Mouse (Mus musculus): ENCODE data around the gene Rxfp3. TPM values are rescaled to one million over a fixed set of nuclear protein-coding genes. Genes with fewer than 3 reads are reported as not detected.
A peak's percentile ranks its signal among the peaks of the same experiment; 100 is the strongest.
"Not testable (repeated sequence)": the region's sequence is repeated elsewhere in the genome, so short reads cannot be mapped to it uniquely, and the experiment has no call there.

Rxfp3 gene
- total RNA-seq, 2 experiments from 2014 or later, result 0.08 TPM; not detected in 1

DNA sequence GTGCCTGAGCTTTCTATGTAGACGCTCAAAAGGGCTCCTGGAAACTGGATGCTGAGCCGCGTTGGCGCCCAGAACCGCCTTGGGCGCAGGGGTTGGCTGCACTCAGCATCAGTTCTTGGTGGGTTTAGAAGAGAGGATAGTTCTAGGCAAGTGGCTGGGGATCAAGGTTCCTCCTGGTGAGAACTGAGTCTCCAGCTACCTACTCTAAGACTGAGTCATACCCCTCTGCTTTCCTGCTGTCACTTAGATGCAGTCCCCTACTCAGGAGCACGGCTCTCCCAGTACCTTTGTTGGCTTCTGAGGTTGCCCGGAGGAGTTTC is 455 bp downstream of the Rxfp3 start:
- intact Hi-C loops (cut with DNase I; ENCODE audit: low total_unique reads), result loop anchor here (2.0 to 5.0 kb wide), 3 partner anchors 115 to 345 kb away; no protein-coding TSS in a partner anchor
- no peak for DNase-seq

DNA sequence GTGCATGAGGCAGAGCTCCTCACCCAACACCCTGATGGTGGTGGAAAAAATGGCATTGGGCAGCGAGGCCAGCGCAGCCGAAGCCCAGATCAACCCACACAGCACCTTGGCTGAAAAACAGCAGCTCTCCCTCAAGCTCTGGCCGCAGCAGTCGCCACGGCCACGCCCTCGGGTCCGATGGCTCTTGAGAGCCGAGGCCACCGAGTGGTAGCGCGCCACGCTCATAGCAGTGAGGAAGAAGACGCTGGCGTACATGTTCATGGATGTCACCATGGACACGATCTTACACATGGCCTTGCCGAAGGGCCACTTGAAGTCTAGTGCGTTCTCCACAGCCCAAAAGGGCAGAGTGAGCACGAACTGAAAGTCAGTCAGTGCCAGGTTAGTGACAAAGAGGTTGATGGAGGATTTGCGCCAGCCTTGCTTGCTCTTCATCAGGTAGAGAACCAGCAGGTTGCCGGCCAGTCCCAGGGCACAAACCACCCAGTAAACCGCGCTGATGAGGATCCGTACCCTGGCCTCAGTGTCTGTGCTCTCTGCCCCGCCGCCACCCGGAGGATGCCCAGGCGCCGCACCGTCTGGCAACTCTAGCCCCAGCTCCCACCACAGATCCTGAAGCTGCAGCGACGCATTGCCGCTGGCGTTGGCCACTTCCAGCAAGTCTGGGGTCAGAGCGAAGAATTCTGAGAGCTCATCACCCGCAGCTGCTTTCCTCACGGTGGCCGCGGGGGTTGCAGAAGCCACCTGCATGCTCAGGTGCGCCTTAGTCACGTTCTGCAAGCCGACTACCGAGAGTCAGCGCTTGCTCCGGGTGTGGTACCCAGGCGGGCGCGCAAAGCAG is 1.0 kb downstream of the Rxfp3 start:
- DNase-seq, result peak; percentile 14
- intact Hi-C loops (cut with DNase I; ENCODE audit: low total_unique reads), result loop anchor here (2.0 to 5.0 kb wide), 3 partner anchors 114 to 346 kb away; no protein-coding TSS in a partner anchor

GRCm38 (mm10) chr15:11035947-11036474 is 1.8 kb downstream of the Rxfp3 start:
- peak; percentile 13 for DNase-seq
- intact Hi-C loops (cut with DNase I; ENCODE audit: low total_unique reads), result loop anchor here (2.0 to 5.0 kb wide), 3 partner anchors 114 to 346 kb away; no protein-coding TSS in a partner anchor

DNA sequence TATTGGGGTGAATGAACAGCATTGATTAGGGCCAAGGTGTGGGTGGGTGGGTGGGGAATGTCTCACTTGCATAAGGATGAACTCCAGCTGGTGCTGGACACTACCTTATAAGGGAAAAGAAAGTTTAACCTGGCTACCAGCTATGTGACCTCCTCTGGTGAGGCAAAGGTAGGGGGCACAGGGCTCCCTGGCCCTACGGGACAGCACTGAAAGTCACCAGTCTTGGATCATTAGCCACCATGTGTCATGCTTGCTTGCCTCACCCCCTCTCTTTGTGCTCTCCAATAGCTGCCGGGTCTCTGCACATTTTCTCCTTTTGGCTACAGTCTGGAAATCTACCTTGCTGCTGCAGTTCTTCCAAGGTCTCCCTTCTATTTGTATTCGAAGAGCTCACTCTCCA is 7.6 kb downstream of the Rxfp3 start:
- DNase-seq, result no peak
- intact Hi-C loops (cut with DNase I; ENCODE audit: low total_unique reads), result no loop called here

GRCm38 (mm10) chr15:11026801-11027561 is 10.8 kb downstream of the Rxfp3 start:
- intact Hi-C loops (cut with DNase I; ENCODE audit: low total_unique reads), result no loop called here
- no peak for DNase-seq

GRCm38 (mm10) chr15:11014931-11015330 is 22.9 kb downstream of the Rxfp3 start:
- no peak for DNase-seq
- intact Hi-C loops (cut with DNase I; ENCODE audit: low total_unique reads), result no loop called here

DNA sequence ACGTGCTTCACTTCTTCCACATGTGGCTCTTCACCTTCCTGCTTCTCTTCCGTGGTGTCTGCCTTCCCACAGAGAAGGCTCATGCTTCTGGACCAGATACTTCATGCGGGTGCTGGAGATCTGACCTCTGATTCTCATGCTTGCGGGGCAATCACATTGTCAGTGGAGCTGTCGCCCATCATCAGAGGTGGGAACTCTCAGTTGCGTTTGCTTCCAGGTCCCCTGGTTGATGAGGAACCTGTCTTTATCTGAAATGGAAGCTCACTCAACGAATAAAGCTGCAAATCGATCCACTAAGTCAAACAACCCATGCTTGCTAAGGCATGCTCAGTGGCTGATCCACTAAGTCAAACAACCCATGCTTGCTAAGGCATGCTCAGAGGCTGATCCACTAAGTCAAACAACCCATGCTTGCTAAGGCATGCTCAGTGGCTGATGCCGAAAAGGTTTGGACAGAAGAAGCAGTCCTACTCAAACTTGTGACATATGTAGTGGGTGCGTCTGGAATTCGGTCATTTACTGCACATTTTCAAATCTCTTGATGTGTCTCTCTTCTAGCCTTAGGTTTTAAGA is 26.7 kb downstream of the Rxfp3 start:
- intact Hi-C loops (cut with DNase I; ENCODE audit: low total_unique reads), result no loop called here
- DNase-seq, result no peak

DNA sequence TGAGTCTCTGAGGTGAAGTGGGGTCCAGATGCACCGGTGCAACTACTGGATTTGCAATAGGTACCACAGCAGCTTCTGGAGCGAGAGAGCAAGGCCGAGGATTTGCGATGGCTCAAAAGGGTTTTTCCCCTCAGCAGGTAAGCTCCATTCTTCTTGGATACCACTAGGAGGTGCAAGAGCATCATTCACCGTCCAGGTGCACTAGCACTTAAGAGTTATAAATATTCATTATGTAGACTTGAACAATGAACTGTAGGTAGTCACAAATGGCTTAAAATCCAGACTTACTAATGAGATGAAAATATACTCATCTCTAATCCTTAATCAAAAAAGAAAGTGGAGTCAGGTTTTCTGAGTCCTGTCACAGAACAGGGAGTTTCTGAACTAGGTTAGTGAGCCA is 29.0 kb downstream of the Rxfp3 start:
- intact Hi-C loops (cut with DNase I; ENCODE audit: low total_unique reads), result no loop called here

GRCm38 (mm10) chr15:11004646-11005045 is 33.1 kb downstream of the Rxfp3 start:
- intact Hi-C loops (cut with DNase I; ENCODE audit: low total_unique reads), result no loop called here

More for the DNA sequence above, 29.0 kb downstream of the Rxfp3 start:
- no peak for DNase-seq

GRCm38 (mm10) chr15:11003791-11004190 is 34.0 kb downstream of the Rxfp3 start:
- no peak for DNase-seq
- intact Hi-C loops (cut with DNase I; ENCODE audit: low total_unique reads), result no loop called here

More at GRCm38 (mm10) chr15:11004646-11005045, 33.1 kb downstream of the Rxfp3 start:
- no peak for DNase-seq

DNA sequence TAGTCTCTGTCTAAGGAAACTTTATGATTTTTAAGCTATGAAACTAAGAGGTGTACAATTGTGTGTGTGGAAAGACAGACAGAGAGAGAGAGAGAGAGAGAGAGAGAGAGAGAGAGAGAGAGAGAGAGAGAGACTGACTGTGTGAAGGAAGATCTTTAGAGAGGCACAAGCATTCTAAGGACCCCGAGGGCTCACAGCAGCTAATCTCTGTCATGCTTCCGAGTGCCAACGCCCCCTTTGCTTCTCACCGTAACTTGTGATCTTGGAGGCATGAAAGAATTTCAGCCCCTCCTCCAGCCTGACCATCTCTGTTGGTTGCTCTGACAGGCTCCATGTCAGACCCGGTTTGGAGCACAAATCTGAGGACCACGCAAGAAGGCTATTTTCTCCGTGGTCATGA is 37.4 kb downstream of the Rxfp3 start, which contains the start of gene Slc45a2:
Gene Slc45a2 (plus strand): TSS at position 301 of the 400 bp plus-strand sequence.
- DNase-seq, result no peak
- intact Hi-C loops (cut with DNase I; ENCODE audit: low total_unique reads), result no loop called here

- no peak for DNase-seq
- intact Hi-C loops (cut with DNase I; ENCODE audit: low total_unique reads), result no loop called here
Observed at GRCm38 (mm10) chr15:10999832-11000231, 38.0 kb downstream of the Rxfp3 start.

- no peak for DNase-seq
- intact Hi-C loops (cut with DNase I; ENCODE audit: low total_unique reads), result no loop called here
Observed at GRCm38 (mm10) chr15:10991566-10991965, 46.2 kb downstream of the Rxfp3 start.

GRCm38 (mm10) chr15:10990411-10990810 is 47.4 kb downstream of the Rxfp3 start:
- intact Hi-C loops (cut with DNase I; ENCODE audit: low total_unique reads), result no loop called here
- DNase-seq, result no peak

GRCm38 (mm10) chr15:10986477-10986876 is 51.3 kb downstream of the Rxfp3 start:
- intact Hi-C loops (cut with DNase I; ENCODE audit: low total_unique reads), result loop anchor here (10.0 kb wide), 1 partner anchor 62 kb away; no protein-coding TSS in a partner anchor
- DNase-seq, result not testable (repeated sequence)

DNA sequence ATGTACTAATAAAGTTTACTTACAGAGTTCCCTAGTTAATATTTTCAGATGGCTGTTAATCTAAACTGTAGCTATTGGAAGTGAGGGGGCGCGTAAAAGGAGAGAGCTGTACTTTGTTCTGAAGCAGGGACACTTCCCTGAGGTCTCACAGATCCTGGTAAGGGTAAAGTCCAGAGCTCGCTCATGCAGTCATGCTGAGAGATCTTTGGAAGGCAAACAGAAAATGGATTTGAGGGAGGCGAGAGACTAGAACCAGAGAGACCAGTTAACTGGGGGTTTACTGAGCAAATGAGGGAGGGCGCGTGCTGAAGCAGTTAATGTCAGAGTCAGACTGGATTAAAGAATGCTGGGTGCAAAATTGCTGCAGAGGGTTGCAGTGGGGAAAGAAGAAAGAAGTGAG is 52.0 kb downstream of the Rxfp3 start:
- no peak for DNase-seq
- intact Hi-C loops (cut with DNase I; ENCODE audit: low total_unique reads), result loop anchor here (10.0 kb wide), 1 partner anchor 61 kb away; no protein-coding TSS in a partner anchor

Data from gastrocnemius, postnatal 14 days (tissue).